Mouse (Mus musculus) bone marrow macrophage, adult 2 months (primary cell): ENCODE results near the gene Ikzf1.

Source experiments
- CTCF ChIP-seq: IDR thresholded peaks from 2 replicates; pipeline ENCODE4 v1.5.1; 2012; ENCODE audit warnings: low read depth, mild to moderate bottlenecking, low read length, moderate library complexity
- POLR2A ChIP-seq: IDR thresholded peaks from 2 replicates; pipeline ENCODE4 v1.6.1; 2012; ENCODE audit warnings: mild to moderate bottlenecking, low read depth, low read length, borderline replicate concordance

GRCm38 (mm10) chr11:11732972-11733770 lies 48.4 kb downstream of the Ikzf1 start:
- TF ChIP-seq CTCF (no peak), POLR2A (no peak)
